Mouse (Mus musculus) testis, adult 2 months (tissue): Measurements from ENCODE around the gene Bbs1.
A peak's percentile ranks its signal among the peaks of the same experiment; 100 is the strongest.

Source experiments
- CTCF ChIP-seq: fragments of 200-500 bp; IDR thresholded peaks from 2 replicates; pipeline ENCODE4 v1.5.1; 2012; ENCODE audit warnings: low read depth, mild to moderate bottlenecking, inconsistent platforms, low read length, moderate library complexity; ENCODE audit not compliant: control insufficient read depth, insufficient read depth, insufficient replicate concordance
- POLR2A ChIP-seq: fragments of 200-500 bp; IDR thresholded peaks from 2 replicates; pipeline ENCODE4 v1.6.1; 2012; ENCODE audit warnings: low read depth, mild to moderate bottlenecking, inconsistent platforms, low read length, moderate library complexity; ENCODE audit not compliant: control insufficient read depth

DNA sequence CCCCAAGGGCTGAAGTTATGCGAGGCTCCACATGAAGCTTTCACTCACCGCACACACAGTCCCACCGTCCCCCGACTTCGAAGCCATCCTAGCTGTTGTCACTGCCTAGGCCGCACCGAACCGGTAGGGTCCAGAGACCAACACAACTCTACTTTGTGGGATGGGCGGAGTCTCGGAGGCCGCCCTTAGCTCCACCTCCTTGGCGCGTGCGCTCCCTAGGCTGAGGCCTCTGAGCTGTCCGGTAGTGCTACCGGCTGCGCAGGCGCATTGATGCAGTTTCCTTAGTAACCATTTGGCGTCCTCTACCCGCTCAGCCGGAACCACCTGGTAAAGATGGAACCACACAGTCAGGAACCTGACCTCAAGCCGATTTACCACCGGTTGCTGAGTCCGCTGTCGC, 67.3 kb downstream of the Bbs1 start, which contains the start of the genes Ccs and Ccdc87:
- TF ChIP-seq CTCF = peak; percentile 3; the same call in 1 of the 2 replicates
- peak; percentile 85 for TF ChIP-seq POLR2A
